Mouse (Mus musculus) layer of hippocampus, postnatal 25 days (tissue): Measurements from ENCODE around the gene Kptn. TPM values are rescaled to one million over a fixed set of nuclear protein-coding genes. Genes with fewer than 3 reads are reported as not detected.
A peak's percentile ranks its signal among the peaks of the same experiment; 100 is the strongest.

Experiments
- DNase-seq, 2 experiments: peaks; one replicate each; pipeline ENCODE4 v3.0.0; 2022; ENCODE audit warnings: mixed read lengths in 2 of 2, low spot score in 1 of 2; ENCODE audit errors: extremely low spot score in 1 of 2
- total RNA-seq, 2 experiments: library from RNA; stranded (reverse); gene quantifications; 2 replicates each; pipeline ENCODE4 v1.2.3; 2021

The Kptn gene
- 10 to 100 TPM; 32.3 to 37.8 TPM for total RNA-seq

DNA sequence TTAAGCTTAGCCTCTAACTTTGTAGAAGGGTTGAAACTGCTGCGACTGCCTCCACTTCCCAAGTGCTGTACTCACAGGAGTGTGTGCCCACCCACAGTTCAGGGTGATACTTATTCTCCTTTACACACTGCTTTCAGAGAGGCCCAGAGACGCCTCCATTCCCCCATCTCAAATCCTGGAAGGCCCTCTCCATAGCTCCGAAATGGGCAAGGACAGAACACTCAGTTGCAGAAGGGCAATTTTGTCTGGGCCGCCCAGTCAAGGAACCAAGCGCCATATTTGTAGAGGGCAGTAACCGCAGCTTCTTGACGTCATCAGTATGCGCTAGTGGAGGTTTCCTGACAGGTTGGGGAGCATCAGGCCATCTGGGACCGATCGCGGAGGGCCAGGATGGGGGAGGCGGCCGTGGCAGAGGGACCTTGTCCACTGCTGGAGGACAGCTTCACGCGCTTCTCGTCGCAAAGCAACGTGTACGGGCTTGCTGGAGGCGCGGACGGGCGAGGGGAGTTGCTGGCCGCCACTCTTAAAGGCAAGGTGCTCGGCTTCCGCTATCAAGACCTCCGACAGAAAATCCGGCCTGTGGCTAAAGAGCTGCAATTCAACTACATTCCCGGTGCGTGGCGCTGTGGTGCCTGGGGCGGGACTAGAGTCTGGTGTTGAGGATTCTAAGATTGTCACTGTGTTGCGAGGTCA, at the start of gene Kptn:
TSS of gene Kptn (plus strand) at position 327 of the 693 bp plus-strand sequence.
- DNase-seq = peak; percentile 93 to 97

DNA sequence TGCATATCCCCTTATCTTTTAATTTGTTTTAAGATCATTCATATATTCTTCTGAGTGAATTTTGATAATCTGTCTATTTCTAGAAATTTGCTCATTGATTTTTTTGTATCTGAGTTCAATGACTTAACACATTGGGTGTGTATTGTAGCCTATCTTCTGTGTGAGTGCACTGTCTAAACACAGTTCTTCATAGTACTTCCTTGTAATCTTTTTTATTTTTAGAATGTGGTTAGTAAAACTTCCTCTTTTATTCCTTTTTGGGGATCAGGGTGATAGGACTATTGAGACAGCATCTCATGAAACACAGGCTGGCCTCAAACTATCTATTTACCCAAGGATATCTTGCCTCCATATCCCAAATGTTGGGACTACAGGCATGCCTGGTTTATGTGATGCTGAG, 48.8 kb upstream of the Kptn start:
- no peak for DNase-seq

DNA sequence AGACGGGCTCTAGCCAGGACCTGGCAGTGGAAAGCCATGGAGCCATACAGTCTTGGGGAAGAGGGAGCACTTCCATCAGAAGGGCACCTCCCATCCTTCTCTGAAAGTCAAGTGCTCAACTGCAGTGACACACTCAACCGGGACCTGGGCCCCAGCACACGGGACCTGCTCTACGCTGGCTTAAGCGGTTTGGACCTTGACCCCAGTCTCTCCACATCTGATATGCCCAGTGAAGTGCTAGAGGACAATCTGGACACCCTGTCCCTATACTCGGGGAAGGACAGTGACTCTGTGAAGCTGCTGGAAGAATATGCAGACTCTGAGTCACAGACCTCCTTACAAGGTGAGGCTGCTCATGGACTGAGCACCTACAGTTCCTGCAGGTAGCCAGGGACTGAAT, 47.8 kb upstream of the Kptn start:
- no peak for DNase-seq

DNA sequence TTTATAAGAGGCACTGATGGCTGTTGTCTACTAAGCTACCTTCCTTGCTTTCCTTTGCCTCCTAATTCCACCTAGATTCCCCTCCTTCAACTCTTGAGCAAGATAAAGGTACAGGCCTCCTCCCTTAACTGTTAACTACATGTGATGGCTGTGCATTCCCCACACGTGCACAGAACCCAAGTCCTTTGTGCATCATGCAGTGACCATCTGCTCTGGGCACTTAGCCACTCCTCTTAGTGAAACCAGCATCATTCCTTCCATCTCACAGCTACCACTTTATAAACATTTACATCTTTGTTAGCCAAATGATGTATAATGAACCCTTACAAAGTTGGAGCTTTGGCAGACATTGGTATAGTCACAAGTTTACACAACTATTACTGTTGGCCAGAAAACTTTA, 39.7 kb upstream of the Kptn start:
- DNase-seq = no peak

DNA sequence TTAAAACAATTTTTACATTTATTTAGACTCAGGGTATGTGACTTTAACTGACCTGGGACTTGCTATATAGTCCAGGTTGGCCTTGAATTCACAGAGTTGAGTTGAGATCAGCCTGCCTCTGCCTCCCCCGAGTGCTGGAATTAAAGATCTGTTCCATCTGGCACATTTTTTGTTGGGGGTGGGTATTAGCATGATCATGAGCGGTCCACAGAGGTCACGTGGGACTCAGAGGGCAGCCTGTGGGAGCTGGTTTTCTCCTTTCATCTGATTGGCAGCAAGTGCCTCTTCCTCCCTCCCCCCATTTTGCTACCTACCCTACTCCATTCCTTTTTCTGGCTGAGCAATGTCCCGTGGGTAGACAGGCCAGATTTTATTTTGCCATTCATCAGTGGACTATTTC, 39.1 kb upstream of the Kptn start:
- no peak for DNase-seq

DNA sequence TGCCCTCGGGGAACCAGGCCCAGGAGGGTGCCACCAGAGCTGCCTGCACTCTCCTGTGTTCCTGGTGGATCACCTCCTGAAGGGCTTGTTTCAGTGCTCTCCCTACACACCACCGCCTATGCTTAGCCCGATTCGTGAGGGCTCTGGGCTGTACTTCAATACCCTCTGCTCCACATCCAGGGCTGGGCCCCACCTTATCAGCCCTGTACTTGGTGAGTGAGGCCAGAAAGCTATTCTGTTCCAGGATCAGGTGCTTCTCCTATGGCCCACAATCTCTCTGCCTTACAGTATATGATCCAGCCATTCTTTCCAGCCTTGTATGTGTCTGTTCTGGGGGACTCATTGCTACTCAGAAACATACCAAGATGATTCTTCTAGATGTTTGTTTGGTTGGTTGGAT, 36.3 kb upstream of the Kptn start:
- DNase-seq = no peak

DNA sequence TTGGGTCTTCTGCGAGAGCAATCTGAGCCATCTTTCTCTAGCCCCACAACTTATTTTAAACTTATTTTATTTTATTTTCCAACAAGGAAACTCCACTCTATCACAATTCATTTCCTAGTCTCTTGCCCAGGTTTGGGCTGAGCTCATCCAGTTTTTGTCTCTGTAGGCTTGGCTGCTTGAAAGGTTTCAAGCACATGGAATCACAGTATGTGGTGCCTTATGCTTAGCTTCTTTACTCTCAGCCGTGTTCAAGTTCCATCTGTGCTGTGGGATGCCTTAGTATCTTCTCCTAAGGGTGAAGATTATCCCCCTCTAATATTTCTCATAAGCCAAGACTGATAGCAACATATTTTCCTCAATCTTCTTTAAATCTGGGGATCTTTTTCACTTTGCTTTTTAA, 32.1 kb upstream of the Kptn start:
- DNase-seq = no peak

DNA sequence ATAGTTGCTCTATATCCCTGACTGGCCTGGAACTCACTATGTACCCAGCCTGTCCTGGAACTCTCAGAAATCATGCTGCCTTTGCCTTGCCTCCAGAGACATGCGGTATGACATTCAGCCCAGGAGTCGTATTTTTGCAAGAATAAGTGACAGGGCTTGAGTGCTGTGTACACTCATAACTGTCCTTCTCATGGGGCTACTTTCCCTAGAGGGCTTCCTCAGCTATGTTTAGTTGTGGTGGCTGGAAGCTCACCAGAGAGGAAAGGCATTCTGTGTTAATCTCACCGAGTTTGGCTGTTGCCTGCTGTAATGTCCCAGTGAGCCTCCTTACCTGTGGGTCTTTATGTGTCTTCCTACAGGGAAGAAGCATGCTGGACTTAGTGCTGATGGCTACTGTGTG, 25.1 kb upstream of the Kptn start:
- no peak for DNase-seq

DNA sequence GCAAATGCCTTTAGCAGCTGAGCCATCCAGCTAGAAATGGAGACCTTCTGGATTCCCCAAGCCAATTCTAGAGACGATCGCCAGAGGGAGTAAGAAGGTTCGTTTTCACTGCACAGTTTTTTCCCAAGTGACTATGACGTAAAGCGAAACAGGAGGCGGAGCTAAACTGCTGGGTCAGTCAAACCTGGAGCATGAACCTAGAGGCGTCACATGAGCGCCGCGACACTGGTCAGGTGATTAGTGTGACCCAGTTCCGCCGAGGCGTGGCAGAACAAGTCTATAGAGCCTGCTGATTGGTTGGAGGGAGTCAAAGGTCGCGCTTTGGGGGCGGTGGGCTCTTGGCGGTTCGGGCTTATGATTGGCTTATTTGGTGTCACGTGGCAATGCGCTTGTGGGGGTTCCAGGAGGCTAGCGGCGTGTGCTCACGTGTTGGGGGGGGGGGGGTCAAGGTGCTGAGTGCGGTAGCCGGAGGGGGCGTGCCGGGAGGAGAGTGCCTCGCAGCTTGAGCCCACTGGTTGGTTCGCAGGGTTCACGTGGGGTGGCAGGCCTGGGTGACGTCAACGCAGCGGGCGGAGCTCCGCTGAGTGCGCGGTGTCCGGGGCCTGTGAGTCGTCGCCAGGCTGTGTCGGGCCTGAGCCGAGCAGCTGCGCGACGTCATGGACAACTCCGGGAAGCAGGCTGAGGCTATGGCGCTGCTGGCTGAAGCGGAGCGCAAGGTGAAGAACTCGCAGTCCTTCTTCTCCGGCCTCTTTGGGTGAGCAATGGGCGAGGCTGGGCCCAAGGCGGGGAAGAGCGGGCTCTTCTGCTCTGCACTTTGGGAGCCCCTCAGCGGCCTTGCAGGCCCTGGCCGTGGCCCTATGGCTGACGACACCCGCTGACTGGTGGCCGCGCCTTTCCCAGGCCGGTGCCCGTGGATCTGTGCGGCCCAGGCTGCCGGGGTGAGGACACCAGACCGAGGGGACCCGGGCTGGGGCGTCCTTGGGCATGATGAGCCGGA, 21.4 kb upstream of the Kptn start, which contains the start of gene Napa:
TSS of gene Napa (plus strand) at position 438 of the 997 bp plus-strand sequence.
- peak; percentile 93 for DNase-seq

DNA sequence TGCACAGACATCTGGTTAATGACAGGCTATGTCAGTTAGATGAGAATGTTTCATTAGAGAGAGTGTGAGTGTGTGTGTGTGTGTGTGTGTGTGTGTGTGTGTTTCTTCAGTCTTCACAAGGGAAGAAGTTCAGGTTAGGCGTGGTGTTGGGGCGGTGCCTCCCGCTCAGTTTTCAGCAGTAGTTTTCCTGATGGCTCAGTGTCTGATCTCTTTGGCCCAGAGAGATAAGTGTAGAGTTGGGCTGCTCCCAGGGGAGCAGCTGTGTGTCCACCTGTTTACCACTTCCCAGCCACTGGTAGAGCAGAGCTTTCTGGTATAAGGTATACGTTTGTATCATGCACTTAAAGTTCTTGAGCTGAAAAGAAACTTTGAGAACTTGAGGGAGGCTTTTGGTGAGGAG, 19.8 kb upstream of the Kptn start:
- no peak for DNase-seq

DNA sequence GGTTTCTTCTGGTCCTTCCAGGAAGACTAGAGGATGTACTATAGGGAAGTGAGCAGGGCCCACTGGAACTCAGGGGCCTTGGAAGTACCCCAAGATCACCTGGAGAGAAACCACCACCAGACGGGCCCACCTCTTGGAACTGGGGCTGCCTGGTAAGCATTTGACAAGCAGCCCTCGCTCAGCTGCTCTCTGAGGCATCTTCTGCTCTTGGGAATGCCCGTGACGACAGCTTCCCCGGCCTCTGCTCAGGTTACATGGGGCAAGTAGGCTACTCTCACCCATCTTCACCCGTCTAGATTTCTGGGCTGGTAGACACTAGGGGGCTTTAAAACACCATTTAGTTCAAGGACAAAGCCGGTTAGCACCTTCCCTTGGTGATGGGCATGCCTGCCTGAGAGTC, 18.6 kb upstream of the Kptn start:
- no peak for DNase-seq

DNA sequence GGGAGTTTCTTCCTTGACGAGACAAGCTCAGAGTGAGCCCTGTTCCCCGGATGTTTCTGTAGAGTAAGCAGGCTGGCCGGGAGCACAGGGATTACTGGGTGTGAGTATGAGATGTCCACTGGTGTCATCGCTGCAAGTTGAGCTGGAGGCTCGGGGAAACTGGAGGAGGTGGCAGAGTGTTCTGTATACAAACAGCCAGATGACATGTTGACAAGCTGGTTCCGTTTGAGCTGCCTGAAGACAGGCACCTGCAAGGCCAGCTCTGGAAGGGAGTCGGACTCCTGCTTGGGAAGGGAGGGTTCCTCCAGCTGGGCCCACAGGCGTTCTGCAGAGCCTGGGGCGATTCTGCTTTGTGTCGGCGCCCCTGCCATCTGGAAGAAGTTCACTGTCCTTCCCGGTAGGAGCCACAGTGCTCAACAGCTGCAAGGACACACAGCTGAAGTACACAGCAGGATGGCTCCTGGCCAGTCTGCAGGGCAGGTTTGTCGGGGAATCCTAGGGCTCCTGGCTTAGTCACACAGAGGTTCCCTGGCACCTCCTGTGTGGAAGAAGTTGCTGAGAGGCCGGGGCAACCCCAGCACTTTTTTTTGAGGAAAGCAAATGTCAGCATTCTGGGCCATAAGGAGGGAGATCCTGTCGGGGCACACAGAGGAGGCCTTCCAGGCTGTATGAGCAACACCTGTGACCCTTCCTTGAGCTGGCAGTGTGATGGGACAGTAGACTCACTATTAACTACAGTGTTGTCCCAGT, 17.8 kb upstream of the Kptn start:
- no peak for DNase-seq

DNA sequence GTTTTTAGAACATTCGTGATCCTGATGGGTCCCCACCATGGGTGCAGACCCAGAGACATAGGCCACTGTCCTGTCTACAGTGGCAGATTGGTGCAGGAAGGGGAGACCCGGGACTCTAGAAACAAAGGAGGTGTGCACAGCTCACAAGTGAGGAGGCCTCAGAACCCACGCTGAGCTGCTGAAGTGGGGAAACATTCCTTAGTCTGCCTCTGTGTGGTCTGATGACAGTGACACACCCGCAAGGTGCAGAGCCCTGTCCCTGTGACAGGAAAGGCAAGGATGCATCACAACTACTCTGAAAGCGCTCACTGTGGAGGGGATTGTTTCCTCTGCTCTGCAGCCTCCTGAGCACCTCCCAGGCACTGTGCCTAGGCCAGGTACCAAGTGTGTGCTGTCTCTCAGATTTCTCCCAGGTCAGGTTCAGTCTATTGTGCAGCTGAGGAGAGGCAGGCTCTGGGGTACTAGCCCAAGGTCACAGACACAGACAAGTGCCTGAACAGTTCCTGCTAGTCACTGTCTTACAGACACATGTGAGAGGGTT, 16.9 kb upstream of the Kptn start:
- DNase-seq = no peak

DNA sequence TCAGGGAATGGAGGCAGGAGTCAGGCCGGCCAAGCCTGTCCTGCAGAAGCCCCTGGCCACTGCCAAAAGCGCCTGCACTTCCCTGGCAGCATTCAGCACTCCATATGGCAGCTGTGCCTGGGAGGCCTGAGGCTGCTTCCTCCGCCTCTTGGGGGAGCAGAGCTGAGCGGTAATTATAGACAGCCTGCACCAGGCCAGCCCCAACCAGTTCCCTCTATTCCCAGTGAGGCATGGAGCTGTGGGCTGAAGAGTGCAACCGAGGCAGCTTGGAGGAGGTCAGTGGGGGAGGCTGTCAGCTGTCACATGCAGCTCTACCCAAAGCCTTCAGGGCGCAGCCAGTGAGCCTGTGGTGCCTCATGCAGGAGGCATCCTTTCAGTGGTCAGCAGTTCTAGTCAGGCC, 15.9 kb upstream of the Kptn start:
- DNase-seq = no peak

DNA sequence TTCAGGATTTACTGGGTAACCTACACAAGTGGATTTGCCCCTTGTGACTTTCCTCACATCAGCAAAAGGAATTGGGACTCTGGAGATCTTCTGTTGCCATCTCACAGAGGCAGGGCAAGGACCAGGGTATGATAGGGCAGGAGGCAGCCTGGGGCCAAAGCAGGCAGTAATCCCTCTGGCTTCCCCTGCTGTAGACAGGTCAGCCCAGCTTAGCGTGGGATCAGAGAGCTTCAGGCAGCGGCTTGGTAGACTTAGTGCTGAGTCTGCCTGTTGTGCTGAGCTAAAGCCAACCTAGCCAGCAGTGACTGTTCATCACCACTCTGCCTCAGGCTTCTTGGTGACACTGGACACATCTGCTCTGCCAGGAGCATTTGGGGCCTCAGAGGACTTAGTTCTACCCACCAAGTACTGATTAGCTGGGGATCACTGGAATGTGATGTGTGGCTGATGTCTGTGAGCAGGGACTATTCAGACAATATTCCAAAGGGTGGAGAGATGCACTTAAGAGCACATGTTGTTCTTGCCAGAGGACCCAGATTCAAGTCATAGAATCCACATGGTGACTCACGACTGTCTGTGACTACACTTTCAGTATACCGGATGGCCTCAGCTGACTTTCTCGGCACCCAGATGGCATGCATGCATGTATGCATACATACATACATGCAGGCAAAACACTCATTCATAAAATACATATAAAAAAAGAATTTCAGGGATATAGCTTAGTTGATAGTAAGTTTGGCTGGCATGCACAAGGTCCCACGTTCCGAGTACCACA, 14.9 kb upstream of the Kptn start:
- no peak for DNase-seq

DNA sequence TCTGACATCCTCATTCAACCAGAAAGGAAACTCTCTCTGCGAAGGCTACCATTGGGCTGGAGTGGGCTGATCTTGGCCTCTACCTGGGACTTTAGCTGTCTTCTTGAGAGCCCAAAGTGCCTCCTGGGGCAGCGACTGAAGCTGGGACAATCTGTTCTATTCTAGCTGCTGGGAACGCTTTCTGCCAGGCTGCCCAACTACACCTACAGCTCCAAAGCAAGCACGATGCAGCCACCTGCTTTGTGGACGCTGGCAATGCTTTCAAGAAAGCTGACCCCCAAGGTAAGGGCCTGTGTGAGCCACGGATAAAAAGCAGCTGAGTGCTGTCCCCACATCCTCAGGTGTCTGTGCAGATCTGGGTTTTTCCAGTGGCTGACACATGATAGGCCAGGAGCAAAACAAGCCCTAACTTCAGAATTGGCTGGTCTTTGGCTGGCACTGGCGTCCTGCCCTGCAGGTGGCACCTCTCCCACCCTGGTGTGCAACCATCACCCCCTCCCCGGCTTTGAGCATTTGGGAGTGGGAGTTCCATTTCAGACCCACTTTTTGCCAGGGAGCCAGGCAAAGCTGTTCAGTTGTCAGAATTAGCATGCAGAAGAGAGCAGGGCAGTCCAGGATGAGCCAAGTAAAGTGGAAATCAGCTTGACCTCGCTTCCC, 10.7 kb upstream of the Kptn start:
- DNase-seq = no peak

DNA sequence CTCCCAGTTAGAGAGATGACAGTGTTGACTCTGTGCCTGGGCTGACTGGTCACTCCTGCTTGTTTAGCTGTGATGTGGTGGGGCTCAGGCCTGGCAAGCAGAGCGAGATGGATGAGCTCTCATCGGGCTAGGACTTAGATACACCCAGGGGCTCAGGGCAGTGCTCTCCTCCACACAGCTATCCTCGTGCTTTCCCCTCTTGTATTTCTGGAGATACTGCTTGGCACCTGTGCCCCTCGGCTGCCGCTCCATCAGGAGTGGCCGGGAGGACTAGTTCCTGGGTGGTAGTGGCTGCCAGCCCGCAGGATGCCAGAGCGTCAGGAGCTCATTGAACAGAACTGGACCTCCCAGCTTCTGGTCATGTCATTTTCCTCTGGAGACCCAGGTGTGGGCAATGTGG, 9.5 kb upstream of the Kptn start:
- DNase-seq = no peak

DNA sequence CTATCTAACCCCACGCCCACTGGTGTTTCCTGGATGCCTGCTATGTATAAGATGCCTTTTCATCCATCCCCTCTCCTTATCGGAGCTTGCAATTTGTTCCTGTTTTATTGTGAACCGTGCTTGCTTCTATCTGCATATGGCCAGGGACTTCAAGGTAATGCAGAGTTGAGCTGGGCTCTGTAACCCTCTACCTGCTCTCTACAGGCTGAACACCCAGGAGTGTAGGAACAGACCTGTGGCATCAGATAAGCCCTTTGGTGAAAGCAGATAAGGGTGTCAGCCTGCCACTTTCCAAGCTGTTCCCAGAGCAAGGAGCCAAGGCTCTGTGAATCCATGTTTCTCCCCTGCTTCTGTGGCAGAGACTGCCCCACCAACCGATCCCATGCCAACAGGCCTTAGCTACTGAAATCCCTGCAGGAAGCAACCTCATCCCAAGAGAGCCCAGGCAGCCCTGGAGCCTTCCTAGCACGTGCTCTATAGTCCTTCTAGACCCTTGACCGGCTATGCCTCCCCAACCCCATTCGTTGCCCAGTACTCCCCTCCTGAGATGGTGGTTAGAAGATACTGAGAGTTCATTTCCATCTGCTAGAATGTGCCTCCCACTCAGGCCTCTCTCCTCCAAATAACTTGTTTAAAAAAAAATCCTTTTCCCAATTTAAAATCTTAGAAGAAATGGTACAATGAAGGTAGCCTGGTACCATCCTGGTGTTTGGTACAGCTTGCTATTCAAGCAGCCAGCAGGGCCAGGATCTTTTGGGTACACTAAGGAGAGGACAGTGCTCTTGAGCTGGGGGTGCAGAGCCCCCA, 8.2 kb upstream of the Kptn start:
- DNase-seq = no peak

DNA sequence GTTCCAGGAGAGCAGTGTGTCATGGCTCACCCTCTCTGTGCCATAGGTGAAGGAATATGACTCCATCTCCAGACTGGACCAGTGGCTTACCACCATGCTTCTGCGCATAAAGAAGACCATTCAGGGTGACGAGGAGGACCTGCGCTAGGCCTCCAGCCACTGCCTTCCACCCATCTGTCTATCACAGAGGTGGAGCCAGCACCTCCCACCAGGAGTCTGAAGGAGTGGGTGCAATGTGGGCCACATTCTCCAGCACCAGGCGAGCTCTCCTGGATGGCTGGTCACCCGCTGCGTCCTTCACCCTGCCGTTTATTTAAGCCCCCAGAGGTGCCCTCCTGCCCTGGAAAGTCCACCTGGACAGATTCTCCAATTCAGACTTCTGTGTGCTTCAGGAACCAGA, 3.3 kb upstream of the Kptn start:
- DNase-seq = no peak
